Mouse (Mus musculus) cerebellum, postnatal 4 days (tissue): ENCODE data around the gene Alox12e.
A peak's percentile ranks its signal among the peaks of the same experiment; 100 is the strongest.

Experiments
- DNase-seq, 2 experiments: peaks; one replicate each; pipeline ENCODE4 v3.0.0; 2022; ENCODE audit warnings: low spot score in 2 of 2, mixed read lengths in 1 of 2

Alox12e gene

DNA sequence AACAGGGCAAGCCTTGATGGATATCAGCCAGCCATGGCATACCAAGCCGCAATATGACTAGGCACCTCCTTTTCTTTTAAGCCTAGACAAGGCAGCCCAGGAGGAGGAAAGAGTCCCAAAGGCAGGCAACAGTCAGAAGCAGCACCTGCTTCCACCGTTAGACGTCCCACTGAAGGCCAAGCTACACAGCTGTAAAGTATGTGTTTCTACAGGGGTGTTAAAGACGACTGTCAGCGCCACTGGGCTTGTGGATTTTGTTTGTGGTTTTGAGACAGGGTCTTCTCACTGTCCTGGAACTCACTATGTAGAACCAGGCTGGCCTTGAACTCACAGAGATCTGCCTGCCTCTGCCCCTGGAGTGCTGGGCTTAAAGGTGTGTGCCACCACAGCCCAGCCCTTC lies 36.7 kb downstream of the Alox12e start:
- DNase-seq: no peak

DNA sequence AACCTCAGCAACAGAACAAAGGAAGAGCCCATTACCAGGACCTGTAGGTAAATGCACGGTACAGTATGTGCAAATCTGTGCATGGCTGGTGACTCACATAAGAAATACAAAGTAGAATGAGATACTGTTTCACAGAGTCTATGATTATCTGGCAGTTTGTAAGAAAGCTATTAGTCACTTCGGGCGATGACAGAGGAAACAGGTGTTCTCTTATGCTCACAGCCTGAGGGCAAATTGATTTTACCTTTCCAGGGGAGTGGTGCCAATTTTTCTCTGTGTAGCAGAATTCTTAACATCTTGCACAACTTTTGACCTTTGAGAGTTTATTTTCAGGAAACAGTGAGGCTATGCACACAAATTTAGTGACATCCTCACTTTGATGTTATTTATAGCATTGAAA lies 37.7 kb downstream of the Alox12e start:
- DNase-seq: no peak

DNA sequence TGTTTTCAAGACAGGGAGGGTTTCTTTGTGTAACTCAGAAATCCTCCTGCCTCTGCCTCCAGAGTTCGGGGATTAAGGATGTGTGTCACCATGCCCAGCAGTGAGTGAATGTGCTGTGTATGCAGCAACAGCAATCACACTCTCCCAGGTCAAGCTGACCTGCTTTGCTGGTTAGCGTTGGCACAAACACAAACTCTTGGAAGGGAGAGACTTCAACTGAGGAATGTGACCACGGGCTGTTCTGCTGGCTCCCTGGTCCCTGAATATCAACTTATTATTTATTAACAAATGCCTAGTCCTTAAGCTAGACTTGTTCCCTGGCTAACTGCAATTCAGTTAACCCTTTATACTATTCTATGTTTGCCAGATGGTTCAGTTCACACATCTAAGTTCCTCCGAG lies 38.8 kb downstream of the Alox12e start:
- no peak for DNase-seq

DNA sequence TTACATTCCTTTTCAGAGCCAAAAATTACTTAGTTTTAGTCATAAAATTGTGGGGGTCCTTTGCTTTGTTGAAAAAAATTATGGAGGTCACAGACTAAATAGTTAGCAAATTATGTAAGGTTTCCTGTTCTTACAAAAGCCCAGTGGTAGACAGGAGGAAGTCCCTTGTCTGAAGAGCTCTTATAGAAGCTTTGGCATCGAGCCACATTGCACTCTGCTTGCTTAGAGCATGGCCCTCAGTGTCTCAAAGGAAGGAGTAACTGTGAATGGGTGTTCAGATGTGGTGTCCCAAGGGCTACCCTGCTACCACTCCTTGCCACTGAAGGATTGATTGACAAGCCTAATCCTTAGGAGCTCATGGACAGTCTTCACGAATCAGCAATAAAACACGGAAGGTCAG lies 42.0 kb downstream of the Alox12e start:
- no peak for DNase-seq

DNA sequence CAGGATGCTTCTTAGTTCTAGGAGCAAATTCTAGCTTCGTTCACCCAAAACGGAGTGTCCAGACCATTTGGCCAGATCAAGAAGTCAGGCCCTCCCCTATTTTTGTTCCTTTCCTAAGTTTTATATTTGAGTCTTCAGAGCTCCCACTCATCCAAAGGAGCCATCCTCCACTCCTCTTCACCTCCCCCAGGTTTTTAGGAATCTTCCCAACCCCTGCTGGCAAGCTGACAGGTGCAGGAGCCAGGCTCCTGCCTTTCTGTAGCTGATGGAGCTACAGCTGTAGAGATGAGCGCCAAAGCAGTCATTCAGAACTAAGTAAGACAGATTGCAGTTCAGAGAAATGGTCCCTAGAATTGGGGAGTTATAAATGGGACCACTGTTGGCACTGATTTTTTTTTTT lies 43.5 kb downstream of the Alox12e start:
- peak in 1 of 2 experiments; percentile 7 for DNase-seq

DNA sequence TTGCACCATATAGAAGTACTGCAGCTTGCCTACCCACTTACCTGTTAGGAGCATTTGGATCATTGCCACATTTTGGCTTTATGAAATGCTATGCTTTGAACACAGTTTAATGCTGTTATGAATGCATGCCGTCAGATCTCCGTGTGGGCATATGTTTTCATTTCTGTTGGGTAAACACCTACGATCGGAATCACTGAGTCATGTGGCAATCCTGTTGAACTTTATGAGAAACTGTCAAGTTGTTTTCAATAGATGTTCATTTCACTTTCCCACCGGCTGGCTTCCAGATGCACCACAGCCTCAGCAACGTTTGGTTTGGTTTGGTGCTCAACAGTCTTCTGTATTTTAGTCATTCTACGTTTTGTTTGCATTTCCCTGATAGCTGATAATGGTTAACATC lies 50.8 kb downstream of the Alox12e start:
- no peak for DNase-seq

DNA sequence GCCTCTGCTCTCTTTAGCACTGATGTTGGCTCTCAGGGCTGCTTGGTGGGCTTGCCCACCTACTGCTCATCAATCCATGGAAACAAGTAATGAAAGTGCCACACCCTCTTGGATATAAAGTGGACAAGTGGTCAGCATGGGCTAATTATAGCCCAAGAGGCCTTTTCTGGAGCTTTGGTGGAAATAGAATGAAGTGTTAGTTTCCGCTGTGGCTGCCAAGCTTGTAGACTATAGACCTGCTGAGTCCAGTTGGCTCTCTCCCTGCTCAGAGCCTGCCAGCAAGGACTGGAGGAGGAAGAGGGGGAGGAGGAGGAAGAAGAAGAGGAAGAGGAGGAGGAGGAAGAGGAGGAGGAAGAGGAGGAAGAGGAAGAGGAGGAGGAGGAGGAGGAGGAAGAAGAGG lies 56.0 kb downstream of the Alox12e start:
- DNase-seq: no peak

DNA sequence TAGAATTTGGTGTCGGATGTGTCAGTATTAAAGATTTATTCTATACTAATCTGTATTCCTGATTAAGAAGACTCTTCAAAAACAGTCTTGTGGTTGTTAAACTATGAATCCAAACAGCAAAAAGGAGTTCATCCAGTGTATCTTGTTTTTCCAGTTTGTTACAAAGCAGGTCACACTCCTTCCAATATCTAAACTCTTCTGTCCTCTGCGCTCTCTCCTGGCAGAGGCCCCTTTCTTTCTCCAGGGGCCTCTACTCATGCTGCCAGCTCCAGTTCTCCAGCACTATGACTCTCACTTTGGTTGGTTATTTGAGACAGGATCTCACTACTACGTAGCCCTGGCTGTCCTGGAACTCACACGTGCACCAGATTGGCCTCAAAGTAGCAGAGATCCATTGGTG lies 56.6 kb downstream of the Alox12e start:
- DNase-seq: no peak
